Mouse (Mus musculus): ENCODE data around the gene A4galt.
"Not testable (repeated sequence)": the region's sequence is repeated elsewhere in the genome, so short reads cannot be mapped to it uniquely, and the experiment has no call there.

Gene A4galt

DNA sequence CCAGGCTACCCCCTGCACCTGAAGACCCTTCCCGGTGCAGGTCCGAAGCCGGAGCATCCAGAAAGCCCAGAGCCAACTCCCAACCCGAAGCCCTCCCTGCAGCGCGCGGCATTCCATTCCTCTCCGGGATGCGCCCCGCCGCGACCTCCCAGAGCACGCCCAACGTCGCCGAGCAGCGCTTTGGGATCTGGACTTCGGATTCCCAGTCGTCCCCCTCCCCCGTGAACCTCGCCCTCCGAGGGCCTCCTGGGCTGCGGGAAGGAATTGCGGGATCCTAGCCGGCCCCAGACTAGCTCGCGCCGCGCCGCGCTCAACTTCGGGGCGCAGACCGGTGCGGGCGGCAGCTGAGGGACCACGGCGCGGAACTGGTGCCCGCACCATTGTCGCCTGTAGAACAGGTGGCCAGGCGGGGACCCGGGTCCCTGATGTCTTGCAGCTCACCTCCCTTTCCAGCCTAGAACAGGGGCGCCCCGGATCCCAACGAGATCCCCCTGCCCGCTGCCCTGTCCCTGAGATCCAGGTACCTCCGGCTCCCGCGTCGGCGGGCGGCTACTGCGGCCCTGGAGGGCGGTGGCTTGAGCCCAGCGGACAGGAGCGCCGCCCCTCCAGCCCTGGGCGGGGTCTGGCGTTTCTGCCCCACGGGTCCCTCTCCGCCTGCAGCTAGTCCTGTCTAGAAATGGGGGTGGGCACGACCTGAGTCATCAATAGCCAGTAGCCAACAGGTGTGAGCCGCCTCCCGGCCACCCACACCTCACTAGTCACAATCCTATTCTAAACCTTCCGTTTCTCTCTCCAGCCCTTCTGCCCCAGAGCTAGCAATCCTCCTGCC, at the start of gene A4galt:
Gene A4galt, minus strand, starts transcription at position 599 of the 829 bp plus-strand sequence.
- no peak for DNase-seq (ENCODE audit: low spot score in 2 of 2)

- DNase-seq (ENCODE audit: low spot score in 2 of 2), result no peak
Observed at GRCm38 (mm10) chr15:83299916-83300582, 48.5 kb upstream of the A4galt start.

GRCm38 (mm10) chr15:83299450-83299849, 47.9 kb upstream of the A4galt start:
- DNase-seq (ENCODE audit: low spot score in 2 of 2), result no peak

DNA sequence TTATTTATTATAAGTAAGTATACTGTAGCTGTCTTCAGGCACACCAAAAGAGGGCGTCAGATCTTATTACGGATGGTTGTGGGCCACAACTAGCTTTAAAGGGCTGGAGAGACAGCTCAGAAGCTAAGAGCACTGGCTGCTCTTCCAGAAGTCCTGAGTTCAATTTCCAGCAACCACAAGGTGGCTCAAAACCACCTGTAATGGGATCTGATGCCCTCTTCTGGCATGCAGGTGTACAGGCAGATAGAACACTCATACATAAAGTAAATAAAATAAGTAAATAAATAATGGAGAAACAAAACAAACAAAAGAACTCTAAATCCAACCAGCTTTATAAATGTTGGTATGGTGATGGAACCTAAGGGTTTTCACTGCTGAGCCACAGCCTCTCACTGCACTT, 47.2 kb upstream of the A4galt start:
- no peak for DNase-seq (ENCODE audit: low spot score in 2 of 2)

GRCm38 (mm10) chr15:83298313-83298712, 46.7 kb upstream of the A4galt start:
- DNase-seq (ENCODE audit: low spot score in 2 of 2), result no peak

- no peak for DNase-seq (ENCODE audit: low spot score in 2 of 2)
Observed at GRCm38 (mm10) chr15:83296771-83297311, 45.3 kb upstream of the A4galt start.

DNA sequence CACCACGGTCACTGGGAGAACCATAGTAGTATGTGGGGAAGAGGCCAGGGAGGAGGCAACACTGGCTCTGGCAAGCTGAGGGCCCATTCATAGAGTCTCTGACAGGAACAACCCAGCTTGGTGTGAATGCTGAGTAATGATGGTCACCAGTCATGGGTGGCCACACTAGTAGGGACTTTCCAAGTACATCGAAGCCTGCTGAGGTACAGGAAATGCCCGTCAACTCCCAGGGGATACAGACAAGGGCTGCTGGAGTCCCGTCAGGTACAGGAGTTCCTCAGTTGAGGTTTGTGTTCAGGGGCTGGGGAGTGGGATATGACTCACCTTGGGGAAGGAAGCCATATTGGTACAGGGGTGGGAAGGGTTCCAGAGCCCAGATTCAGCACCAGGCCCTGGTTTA, 44.5 kb upstream of the A4galt start:
- no peak for DNase-seq (ENCODE audit: low spot score in 2 of 2)

DNA sequence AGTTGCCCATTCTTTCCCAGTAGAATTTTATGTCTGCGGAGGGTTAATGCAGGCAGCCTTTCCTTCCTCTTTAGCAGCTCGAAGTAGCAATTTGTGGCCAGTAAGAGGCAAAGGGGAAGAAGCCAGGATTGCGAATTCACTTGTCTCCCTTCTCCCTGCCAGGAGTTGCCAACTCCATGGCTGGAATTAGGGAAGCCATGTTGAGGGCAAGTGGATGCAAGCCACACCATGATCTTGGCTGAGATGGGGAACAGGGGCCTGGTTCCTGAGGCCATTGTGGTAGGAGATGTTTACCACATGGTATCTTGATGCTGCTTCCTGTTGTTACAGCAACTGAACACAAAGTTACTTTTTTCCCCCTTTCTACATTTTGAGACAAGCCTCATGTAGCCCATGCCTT, 43.4 kb upstream of the A4galt start:
- no peak for DNase-seq (ENCODE audit: low spot score in 2 of 2)

DNA sequence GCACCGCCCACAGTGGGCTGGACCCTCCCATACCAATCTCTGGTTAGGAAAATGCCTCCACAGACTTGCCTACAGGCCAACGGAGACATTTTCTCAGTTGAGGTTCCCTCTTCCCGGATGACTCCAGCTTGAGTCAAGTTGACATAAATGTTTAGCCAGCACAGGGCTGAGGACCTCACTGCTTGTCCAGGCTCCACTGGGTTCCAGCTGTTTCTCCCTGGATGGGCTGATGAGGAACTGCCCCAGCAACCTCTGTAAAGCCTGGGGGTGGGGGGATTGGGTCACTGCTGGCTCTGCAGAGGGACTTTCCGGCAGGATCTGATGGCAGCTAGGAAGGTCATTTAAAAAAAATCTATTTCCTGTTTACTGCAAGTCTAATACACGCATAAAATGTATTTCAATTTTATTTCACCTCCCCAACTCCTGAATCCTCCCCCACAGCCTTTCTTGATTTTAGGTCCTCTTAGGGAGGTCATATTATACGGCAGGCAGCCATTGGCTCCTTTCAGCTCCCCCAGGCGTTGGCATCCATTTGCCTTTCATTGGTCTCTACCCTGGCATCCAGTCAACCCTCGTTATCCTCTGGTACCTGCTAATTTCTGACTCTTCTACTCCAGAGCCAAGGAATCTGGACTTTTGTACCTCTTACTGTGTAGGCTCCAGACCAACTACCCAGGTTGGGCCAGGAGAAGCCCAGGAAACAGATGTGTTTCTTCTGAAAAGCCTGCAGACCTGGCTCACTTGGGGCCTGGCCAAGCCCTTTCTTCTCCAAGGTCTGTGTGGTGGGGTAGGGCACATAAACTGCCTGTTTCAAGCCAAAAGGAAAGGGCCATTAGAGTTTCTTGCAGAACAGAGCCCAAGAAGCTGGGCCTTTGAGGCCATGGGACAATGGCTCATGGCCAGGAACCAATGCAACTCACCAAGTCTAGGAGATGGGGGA, 42.4 kb upstream of the A4galt start:
- DNase-seq (ENCODE audit: low spot score in 2 of 2), result no peak

DNA sequence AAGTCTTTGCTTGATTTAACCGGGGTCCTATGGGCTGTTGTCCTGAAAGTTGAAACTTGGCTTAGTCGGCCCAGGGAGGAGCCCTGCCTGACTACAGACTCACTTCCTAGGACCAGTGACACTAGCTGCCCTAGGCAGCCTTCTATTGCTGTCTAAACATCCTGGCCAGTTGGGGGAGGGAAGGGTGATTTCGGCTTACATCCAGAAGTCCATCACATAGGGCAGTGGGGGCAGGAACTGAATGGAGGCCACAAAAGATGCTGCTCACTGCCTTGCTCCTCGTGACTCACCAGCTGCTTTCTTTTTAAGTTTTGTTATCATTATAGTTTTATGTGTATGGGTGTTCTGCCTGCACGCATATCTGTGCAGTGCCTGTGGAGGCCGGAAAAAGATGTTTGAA, 41.6 kb upstream of the A4galt start:
- no peak for DNase-seq (ENCODE audit: low spot score in 2 of 2)

DNA sequence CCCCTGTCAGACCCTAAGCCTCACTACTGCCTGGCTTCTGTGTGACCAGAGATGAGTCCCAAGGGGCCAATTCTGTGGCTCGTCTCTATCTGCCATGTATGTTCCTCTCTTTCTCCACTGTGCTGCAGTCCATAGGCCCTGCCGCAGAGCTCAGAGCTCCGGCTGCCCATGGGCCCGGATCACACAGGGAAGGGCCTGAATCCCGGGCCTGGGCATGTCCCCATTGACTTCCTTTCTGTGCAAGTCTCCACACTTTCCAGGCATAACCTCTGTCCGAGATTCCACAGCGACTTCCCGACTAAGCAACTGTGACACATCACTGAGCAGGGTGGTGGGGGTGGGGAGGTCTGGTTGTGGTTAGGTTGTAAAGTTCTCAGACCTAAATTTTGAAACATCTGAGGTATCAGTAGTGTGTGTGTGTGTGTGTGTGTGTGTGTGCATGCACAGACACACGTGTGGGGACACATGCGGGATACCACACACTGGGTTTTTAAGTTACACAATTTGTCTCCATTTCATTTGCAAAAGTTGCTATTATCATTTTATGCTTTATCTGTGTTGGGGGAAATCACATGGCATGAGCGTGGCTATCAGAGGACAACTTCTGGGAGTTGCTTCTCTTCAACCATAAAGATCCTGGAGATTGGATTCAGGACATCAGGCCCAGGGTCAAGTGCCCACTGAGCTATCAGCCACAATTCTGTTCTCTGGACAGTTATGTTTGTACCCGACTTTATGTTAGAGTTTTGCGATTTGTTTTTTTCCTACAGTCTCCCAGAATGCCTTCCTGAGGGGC, 40.9 kb upstream of the A4galt start:
- DNase-seq (ENCODE audit: low spot score in 2 of 2), result no peak

DNA sequence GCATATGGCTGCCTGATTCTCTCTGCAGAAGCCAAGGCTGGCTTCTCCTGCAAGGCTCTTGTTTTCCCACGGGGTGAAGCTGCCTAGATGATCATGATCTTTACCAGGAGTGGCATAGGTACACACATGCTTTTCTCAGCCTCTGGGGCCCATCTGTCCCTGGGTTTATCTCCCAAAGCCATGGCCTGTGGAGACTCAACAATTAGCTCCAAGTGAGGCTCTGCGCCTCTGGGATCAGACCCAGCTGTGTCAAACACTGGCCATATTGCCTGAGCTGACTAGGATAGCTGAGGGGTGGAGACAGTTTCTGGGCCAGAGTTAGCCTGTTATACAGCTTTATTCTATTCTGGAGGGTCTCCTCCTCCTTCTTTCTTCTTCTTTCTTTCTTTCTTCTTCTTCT, 39.3 kb upstream of the A4galt start:
- no peak for DNase-seq (ENCODE audit: low spot score in 2 of 2)

DNA sequence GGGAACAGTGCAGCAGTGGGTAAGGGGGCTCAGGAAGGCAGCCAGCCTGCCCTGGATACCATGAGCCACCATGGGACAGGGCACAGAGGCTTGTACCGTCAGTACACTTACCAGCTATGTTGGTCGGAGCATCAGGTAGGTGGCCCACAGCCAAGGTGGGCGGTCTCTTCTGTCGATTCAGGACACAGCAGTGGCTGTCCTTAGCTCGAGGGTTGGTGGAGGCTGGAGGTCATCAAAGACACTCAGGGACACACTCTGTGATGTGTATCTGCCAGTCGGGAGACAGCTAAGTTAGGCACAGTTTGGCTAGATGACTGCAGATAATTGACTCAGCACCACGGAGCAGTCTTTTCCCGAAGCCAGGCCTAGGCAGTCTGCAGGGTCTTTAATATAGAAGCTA, 33.3 kb upstream of the A4galt start:
- DNase-seq (ENCODE audit: low spot score in 2 of 2), result no peak

DNA sequence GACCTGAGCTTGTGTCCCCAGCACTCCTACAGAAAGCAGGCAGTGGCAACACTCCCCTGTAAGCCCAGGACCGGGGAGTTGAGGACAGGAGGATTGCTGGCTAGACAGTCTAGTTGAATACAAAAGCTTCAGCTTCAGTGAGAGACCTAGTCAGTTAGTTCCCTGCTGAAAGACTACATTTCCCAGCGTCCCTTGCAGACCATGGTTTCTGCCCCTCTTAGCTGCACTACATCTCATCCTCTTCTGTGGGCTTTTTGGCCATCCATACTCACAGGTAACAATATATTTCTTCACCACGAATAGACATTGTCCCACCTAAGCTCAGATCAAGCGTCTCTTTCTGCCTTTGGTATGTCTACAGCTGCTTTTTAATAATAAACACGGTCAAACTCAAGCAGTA, 30.8 kb upstream of the A4galt start:
- DNase-seq (ENCODE audit: low spot score in 2 of 2), result no peak

- no peak for DNase-seq (ENCODE audit: low spot score in 2 of 2)
Observed at GRCm38 (mm10) chr15:83281303-83281702, 29.7 kb upstream of the A4galt start.

DNA sequence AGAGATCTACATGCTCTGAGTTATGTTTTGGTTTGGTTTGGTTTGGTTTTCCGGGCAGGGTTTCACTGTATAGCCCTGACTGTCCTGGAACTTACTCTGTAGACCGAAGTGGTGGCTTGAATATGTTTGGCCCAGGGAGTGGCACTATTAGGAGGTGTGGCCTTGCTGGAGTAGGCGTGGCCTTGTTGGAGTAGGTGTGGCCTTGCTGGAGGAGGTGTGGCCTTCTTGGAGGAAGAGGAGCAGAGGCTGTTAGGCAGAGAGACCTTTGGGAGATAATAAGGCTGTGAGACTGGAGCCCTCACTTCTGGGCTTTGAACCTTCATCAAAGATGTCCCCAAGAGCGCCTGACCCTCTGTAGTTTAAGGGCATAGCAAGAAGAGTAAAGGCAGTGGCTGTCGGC, 27.0 kb upstream of the A4galt start:
- DNase-seq (ENCODE audit: low spot score in 2 of 2), result no peak

GRCm38 (mm10) chr15:83277451-83277850, 25.9 kb upstream of the A4galt start:
- no peak for DNase-seq (ENCODE audit: low spot score in 2 of 2)

DNA sequence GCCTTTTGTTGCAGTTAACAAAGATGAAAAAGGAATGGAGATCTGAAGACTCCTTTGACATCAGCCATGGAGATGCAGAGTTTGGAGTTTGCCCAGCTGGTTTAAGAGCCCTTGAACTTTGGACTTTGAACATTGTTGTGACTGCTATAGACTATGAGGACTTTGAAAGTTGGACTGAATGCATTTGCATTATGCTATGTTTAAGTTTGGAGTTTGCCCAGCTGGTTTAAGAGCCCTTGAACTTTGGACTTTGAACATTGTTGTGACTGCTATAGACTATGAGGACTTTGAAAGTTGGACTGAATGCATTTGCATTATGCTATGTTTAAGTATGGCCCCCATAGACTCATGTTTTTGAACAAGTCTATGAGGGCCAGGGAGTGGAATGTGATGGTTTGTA, 22.7 kb upstream of the A4galt start:
- DNase-seq (ENCODE audit: low spot score in 2 of 2), result not testable (repeated sequence)

DNA sequence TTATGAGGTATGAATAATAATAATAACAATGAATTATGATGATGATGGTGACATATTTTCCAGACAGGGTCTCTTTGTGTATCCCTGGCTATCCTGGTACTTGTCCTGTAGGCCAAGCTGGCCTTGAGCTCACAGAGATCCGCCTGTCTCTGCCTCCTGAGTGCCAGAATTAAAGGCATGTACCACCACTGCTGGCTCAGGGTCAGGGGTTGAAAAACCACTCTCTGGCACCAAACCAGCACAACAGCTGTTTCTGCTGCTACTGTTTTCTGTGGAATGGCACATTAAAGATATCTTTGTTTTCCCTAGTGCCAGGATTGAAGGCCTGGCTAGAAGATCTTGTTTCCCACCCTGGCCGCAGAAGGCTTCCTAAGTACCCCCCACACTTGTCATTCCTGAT, 21.4 kb upstream of the A4galt start:
- DNase-seq (ENCODE audit: low spot score in 2 of 2), result no peak

GRCm38 (mm10) chr15:83271221-83271620, 19.6 kb upstream of the A4galt start:
- not testable (repeated sequence) for DNase-seq (ENCODE audit: low spot score in 2 of 2)

DNA sequence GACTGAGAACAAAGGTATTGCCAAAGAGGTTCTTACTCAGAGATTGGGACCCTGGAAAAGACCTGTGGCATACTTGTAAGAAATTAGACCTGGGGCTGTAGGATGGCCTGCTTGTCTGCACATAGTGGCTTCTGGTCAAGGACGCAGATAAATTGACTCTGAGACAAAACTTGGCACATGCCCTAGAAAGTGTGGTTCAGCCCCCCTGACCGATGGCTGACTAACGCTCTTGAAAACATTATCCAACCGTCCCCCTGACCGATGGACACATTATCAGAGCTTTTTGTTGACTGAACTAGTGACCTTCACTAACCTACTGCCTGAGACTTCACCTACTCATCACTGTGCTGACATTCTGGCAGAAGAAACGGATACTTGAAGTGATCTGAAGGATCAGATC, 18.4 kb upstream of the A4galt start:
- not testable (repeated sequence) for DNase-seq (ENCODE audit: low spot score in 2 of 2)
